Mouse (Mus musculus) adrenal gland, postnatal 36 days (tissue): Measurements from ENCODE around the gene Tspyl4. TPM values are rescaled to one million over a fixed set of nuclear protein-coding genes. Genes with fewer than 3 reads are reported as not detected.
"Not testable (repeated sequence)": the region's sequence is repeated elsewhere in the genome, so short reads cannot be mapped to it uniquely, and the experiment has no call there.

Source experiments
- DNase-seq, 2 experiments: peaks; one replicate each; pipeline ENCODE4 v3.0.0; 2021; ENCODE audit warnings: mixed read lengths in 1 of 2
- long read RNA-seq, 2 experiments: library from polyadenylated mRNA; stranded (forward); transcript quantifications; one replicate each; pipeline ENCODE4 v2.0.0; 2021; ENCODE audit warnings: borderline sequencing depth in 2 of 2
- total RNA-seq, 2 experiments: library from RNA; stranded (reverse); gene quantifications; 2 replicates each; pipeline ENCODE4 v1.2.3; 2021

Gene Tspyl4
- total RNA-seq: 10 to 100 TPM; 10.3 to 14.2 TPM
- long read RNA-seq, experiment 1, transcript Tspyl4-201 (1 exons, 3,879 nt): major isoform, 5 of 5 reads
- long read RNA-seq, experiment 1, partial matches to known transcripts: 0 of 5 reads
- long read RNA-seq, experiment 1, other reads (novel, unspliced or antisense): 0 of 5 reads
- long read RNA-seq, experiment 2, partial matches to known transcripts: 0 of 1 reads
- long read RNA-seq, experiment 2, other reads (novel, unspliced or antisense): 0 of 1 reads

GRCm38 (mm10) chr10:34297299-34297979, at the start of gene Tspyl4:
TSS of gene Tspyl4 (plus strand) at chr10:34297442.
- DNase-seq: peak; percentile 92 to 94

- no peak for DNase-seq
These were observed 49.5 kb upstream of the Tspyl4 start for GRCm38 (mm10) chr10:34247757-34248156.

DNA sequence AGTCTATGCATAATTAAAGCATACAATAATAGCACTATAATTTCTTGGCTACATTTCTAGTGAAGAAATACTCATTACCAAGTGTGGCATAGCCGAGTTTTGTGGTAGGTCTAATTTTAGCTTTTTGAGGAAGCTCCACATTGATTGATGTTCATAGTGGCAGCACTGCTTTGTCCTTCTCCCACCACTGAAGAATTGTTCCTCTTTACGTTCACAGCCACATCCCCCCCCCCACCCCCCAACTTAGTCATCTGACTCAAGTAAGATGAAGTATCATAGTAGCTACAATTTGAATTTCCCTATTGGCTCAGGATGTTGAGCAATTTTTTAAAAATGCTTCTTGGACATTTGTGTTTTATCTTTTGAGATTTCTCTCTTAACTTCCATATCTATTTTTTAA, 47.6 kb upstream of the Tspyl4 start:
- no peak for DNase-seq

DNA sequence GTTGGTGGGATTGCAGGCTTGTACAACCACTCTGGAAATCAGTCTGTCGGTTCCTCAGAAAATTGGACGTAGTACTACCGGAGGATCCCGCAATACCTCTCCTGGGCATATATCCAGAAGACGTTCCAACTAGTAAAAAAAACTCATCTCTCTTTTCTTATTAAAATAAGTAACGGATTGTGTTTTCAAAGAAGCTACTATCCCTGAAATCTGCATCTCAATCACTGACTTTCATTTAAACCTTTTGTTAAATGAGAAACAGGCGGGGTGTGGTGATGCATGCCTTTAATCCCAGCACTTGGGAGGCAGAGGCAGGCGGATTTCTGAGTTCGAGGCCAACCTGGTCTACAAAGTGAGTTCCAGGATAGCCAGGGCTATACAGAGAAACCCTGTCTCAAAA, 44.4 kb upstream of the Tspyl4 start:
- not testable (repeated sequence) for DNase-seq

DNA sequence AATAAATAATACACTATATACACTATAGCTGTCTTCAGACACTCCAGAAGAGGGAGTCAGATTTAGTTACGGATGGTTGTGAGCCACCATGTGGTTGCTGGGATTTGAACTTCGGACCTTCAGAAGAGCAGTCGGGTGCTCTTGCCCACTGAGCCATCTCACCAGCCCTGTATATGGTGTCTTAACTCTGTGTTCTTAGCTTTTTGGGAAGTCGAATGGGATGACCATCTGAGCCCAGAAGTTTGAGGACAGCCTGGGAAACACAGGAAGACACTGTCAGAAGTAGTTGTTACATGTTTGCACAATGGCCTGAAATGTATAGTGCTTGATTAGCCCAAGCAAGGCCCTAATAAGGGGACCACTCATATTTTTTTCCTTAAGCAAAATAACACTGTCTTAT, 32.1 kb upstream of the Tspyl4 start:
- DNase-seq: no peak

DNA sequence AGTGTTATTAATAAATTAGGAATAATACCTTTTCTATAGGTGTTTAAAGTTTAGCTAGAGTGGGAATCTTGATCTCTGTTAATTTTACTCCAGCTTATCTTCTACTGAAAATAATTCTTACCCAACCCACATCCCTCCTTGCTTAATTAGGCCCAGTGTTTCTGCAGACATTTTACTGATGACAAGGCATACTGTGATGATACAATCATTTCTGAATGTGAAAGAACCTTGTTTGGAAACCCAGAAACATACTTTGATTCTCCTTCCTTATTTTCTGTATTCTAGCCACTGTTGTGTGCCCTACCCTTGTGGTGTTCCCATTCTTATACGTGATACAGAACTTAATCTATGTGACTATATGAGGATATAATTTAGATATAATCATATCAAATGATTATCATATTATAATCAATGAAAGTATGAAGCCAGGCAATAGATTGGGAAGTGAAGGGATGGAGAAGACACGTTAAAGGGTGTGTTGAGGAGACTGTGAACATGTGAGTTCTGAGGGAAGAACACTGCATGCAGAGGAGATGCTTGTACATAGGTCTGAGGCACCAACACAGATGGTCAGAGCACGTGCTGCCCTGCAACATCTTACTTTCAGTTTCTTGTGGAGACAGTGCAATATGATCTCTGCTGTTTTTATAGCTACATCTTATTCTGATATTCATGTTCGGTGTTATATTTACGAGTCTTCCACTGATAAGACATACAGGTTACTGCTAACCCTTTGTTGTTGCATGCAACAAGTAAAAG, 29.8 kb upstream of the Tspyl4 start:
- DNase-seq: no peak

GRCm38 (mm10) chr10:34271681-34272080, 25.6 kb upstream of the Tspyl4 start:
- peak; percentile 23 to 30 for DNase-seq

- peak; percentile 22 to 43 for DNase-seq
These were observed 16.6 kb upstream of the Tspyl4 start for GRCm38 (mm10) chr10:34280591-34281175.

DNA sequence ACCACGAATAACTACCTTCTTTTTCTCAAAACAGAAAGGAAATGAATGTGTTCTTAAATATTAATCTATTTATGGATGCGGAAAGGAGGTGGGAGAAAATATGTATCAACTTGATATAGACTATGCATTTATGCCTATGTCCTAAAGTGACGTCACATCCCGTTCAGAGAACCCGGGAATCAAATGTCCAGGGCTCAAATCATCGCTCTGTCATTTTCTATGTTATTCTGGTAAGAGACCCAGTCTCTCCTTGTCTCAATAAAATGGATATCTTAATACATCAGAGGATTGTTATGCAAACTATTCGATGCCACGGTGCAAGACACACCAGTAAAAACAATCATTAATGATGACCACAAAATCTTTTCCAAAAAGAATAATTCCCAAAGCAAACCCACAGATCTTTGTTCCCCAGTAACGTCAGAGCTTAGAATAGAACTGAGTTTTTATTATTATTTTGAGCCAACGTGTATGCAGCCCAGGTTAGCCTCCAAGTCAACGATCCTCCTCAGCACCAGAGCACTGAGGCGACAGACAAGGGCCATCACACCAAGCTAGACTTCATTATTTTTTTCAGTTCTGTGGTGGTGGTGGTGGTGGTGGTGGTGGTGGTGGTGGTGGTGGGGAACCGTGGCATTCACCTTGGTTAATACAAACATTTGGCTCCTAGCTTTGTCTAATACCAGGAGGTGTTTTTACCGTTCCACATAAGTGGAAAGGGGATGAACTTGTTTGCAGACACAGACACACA, 15.9 kb upstream of the Tspyl4 start:
- DNase-seq: no peak

- peak; percentile 98 for DNase-seq
These were observed 15.3 kb upstream of the Tspyl4 start, which contains the start of gene Tspyl1 for GRCm38 (mm10) chr10:34281962-34282388. TSS of gene Tspyl1 (plus strand) at chr10:34282190.

- peak; percentile 63 to 72 for DNase-seq
These were observed 14.6 kb upstream of the Tspyl4 start for GRCm38 (mm10) chr10:34282420-34283238.

GRCm38 (mm10) chr10:34296911-34297298, 337 bp upstream of the Tspyl4 start:
- DNase-seq: no peak

DNA sequence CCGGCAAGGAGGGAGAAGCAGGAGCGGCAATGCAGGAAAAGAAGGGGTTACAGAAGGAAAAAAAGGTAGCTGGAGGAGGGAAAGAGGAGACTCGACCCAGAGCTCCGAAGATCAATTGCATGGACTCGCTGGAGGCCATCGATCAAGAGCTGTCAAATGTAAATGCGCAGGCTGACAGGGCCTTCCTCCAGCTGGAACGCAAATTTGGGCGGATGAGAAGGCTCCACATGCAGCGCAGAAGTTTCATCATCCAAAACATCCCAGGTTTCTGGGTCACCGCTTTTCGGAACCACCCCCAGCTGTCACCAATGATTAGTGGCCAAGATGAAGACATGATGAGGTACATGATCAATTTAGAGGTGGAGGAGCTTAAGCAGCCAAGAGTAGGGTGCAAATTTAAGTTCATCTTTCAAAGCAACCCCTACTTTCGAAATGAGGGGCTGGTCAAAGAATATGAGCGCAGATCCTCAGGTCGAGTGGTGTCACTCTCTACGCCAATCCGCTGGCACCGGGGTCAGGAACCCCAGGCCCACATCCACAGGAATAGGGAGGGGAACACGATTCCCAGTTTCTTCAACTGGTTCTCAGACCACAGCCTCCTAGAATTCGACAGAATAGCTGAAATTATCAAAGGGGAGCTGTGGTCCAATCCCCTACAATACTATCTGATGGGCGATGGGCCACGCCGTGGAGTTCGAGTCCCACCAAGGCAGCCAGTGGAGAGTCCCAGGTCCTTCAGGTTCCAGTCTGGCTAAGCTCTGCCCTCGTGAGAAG, 925 bp downstream of the Tspyl4 start:
- peak in 1 of 2 experiments; percentile 7 for DNase-seq

GRCm38 (mm10) chr10:34300368-34300767, 3.1 kb downstream of the Tspyl4 start:
- no peak for DNase-seq

GRCm38 (mm10) chr10:34307070-34307469, 9.8 kb downstream of the Tspyl4 start:
- DNase-seq: no peak

- no peak for DNase-seq
These were observed 12.9 kb downstream of the Tspyl4 start for GRCm38 (mm10) chr10:34309915-34310685.

GRCm38 (mm10) chr10:34312536-34312935, 15.3 kb downstream of the Tspyl4 start:
- no peak for DNase-seq

DNA sequence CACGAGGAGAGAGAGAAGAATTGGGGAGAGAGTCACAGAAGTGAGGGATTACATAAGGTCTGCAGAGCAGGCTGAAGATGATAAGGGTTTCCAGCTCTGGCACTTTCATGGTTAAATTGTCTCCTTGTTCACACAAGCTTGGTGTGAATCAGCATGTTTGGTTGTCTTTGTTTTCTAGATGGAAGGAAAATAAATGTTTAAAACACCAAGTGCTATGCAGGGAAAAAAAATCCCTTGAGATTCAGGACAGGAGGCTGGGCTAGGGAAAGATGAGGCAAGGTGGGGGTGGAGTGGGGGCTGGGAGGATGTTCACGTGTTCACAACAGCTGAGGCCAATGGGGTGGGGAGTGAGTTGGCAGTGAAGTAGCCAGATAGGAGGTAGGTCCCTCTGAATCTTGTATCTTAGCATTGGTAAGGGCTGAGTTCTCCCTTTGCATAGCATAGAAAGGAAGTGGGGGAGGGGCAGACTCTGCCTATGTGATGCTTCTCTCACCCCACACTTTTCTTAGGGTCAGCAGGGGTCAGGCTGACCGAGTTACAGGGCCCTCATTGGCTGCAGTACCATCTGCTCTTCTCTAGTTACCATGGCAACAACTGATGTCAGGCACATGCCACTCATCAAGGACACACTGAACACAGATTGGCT, 19.5 kb downstream of the Tspyl4 start:
- DNase-seq: peak in 1 of 2 experiments; percentile 3

DNA sequence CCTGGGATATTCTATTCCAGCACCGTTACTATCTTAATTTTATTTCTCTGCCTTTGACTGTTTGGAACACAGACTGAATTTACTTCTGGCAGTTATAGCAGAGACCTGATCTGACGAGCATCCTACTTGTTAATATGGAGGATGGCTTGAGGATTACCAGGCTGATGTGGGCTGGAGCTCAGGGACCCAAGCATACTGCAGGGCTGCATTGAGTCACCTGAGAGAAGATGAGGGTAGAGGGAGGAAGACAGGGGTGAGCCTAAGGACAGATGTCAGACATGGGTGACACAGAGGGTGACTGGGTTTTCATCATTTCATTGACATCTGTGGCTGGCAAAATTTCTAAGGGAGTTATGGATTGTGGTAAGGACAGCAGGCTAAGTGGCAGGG, 20.0 kb downstream of the Tspyl4 start:
- DNase-seq: no peak
